Mouse (Mus musculus) heart, embryonic 12.5 days (tissue): Measurements from ENCODE around the gene AC141477.1. TPM values are rescaled to one million over a fixed set of nuclear protein-coding genes. Genes with fewer than 3 reads are reported as not detected.

Source experiments
- ATAC-seq: fragments of 200-750 bp; cut with Nextera tagmentation; 2 replicates; pipeline ENCODE4 v1.8.0; 2017; ENCODE audit warnings: moderate TSS enrichment, moderate library complexity; ENCODE audit not compliant: insufficient number of reproducible peaks, low FRiP score
- H3K27ac ChIP-seq: fragments of 300-500 bp; sonication (generic); 2 replicates; pipeline ENCODE4 v1.5.1; 2016; ENCODE audit warnings: mild to moderate bottlenecking, moderate library complexity; ENCODE audit not compliant: poor library complexity, severe bottlenecking
- H3K27me3 ChIP-seq: fragments of 300-500 bp; sonication (generic); replicated peaks from 2 replicates; pipeline ENCODE4 v1.6.1; 2016; ENCODE audit warnings: mild to moderate bottlenecking, moderate library complexity
- H3K36me3 ChIP-seq: fragments of 300-500 bp; sonication (generic); 2 replicates; pipeline ENCODE4 v1.6.1; 2016; ENCODE audit warnings: mild to moderate bottlenecking, moderate library complexity
- H3K4me1 ChIP-seq: fragments of 300-500 bp; sonication (generic); replicated peaks from 2 replicates; pipeline ENCODE4 v1.6.1; 2016; ENCODE audit warnings: mild to moderate bottlenecking
- H3K4me2 ChIP-seq: fragments of 300-500 bp; sonication (generic); 2 replicates; pipeline ENCODE4 v1.6.1; 2016; ENCODE audit warnings: mild to moderate bottlenecking, moderate library complexity
- H3K4me3 ChIP-seq: fragments of 300-500 bp; sonication (generic); 2 replicates; pipeline ENCODE4 v1.5.1; 2016; ENCODE audit warnings: mild to moderate bottlenecking
- H3K9ac ChIP-seq: fragments of 300-500 bp; sonication (generic); 2 replicates; pipeline ENCODE4 v1.6.1; 2016; ENCODE audit warnings: mild to moderate bottlenecking, moderate library complexity
- H3K9me3 ChIP-seq: fragments of 300-500 bp; sonication (generic); replicated peaks from 2 replicates; pipeline ENCODE4 v1.6.1; 2016; ENCODE audit warnings: mild to moderate bottlenecking, moderate library complexity
- WGBS: fragments of 180-500 bp; shearing (Covaris S2); methylation state at CpG from one replicate; pipeline ENCODE4 v1.1.7; 2016; 5-methylcytosine and 5-hydroxymethylcytosine counted together
- polyA plus RNA-seq: library from polyadenylated mRNA; unstranded; fragments of >200 nt; fragmentation: Nextera tagmentation; extraction: Ambion mirVana; gene quantifications from 2 replicates; pipeline ENCODE4 v1.2.1, GENCODE M21; 2016

Gene AC141477.1
- polyA plus RNA-seq, 1 experiment from 2014 or later: not detected

GRCm38 (mm10) chr10:76455289-76455688, 15.0 kb upstream of the AC141477.1 start:
- Histone ChIP-seq H3K27ac (no peak overlapping the region), H3K4me1 (no peaks in the 10 kb centered on the region), H3K4me2 (no peak overlapping the region), H3K27me3 (no peaks in the 10 kb centered on the region), H3K9me3 (peaks cover 17% of the 10 kb centered on the region), H3K36me3 (peaks cover 4% of the 10 kb centered on the region; the same call in 1 of the 2 replicates), H3K9ac (no peak overlapping the region), H3K4me3 (no peak overlapping the region)
- 53% methylated on average over 5 of the region's 5 CpGs for WGBS
- no peak for ATAC-seq

GRCm38 (mm10) chr10:76448851-76449250, 8.6 kb upstream of the AC141477.1 start, which contains the start of gene 2610028H24Rik:
TSS of gene 2610028H24Rik (plus strand) at chr10:76449081.
- Histone ChIP-seq H3K4me2 (no peak within 1 kb of the TSS), H3K4me3 (no peak within 1 kb of the TSS), H3K9me3 (no peaks in the 10 kb centered on the region), H3K27me3 (no peaks in the 10 kb centered on the region), H3K4me1 (peaks cover 2% of the 10 kb centered on the region), H3K36me3 (no peaks in the 10 kb centered on the region), H3K9ac (no peak within 1 kb of the TSS), H3K27ac (no peak within 1 kb of the TSS)
- WGBS: 59% methylated on average over 5 of the region's 5 CpGs
- ATAC-seq: no peak

- no peak overlapping the region for H3K9ac ChIP-seq
- H3K4me2 ChIP-seq: no peak overlapping the region
- H3K4me3 ChIP-seq: no peak overlapping the region
- H3K36me3 ChIP-seq: no peaks in the 10 kb centered on the region
- 70% methylated on average over 15 of the region's 15 CpGs for WGBS
- H3K9me3 ChIP-seq: no peaks in the 10 kb centered on the region
- ATAC-seq: no peak
- H3K27ac ChIP-seq: no peak overlapping the region
- peaks cover 10% of the 10 kb centered on the region for H3K4me1 ChIP-seq
- no peaks in the 10 kb centered on the region for H3K27me3 ChIP-seq
Measured at GRCm38 (mm10) chr10:76447406-76448229, 7.4 kb upstream of the AC141477.1 start.

- Histone ChIP-seq H3K4me3 (no peak overlapping the region), H3K9me3 (no peaks in the 10 kb centered on the region), H3K27ac (no peak overlapping the region), H3K4me1 (peaks cover 16% of the 10 kb centered on the region), H3K36me3 (no peaks in the 10 kb centered on the region), H3K9ac (no peak overlapping the region), H3K4me2 (no peak overlapping the region), H3K27me3 (no peaks in the 10 kb centered on the region)
- no peak for ATAC-seq
- WGBS: 59% methylated on average over 4 of the region's 4 CpGs
Measured at GRCm38 (mm10) chr10:76445996-76446681, 5.9 kb upstream of the AC141477.1 start.

- under 1% methylated on average over 78 of the region's 78 CpGs for WGBS
- Histone ChIP-seq H3K4me2 (peak within 1 kb of the TSS; percentile 86), H3K4me1 (peaks cover 22% of the 10 kb centered on the region), H3K36me3 (peaks cover 26% of the 10 kb centered on the region), H3K27ac (peak within 1 kb of the TSS; percentile 98), H3K9ac (peak within 1 kb of the TSS; percentile 94), H3K4me3 (peak within 1 kb of the TSS; percentile 97), H3K27me3 (no peaks in the 10 kb centered on the region), H3K9me3 (no peaks in the 10 kb centered on the region)
- peak; percentile 99 for ATAC-seq
Measured at GRCm38 (mm10) chr10:76442178-76443088, 2.2 kb upstream of the AC141477.1 start, which contains the start of gene Pcnt. TSS of gene Pcnt (minus strand) at chr10:76442786.

GRCm38 (mm10) chr10:76439107-76439890, 945 bp downstream of the AC141477.1 start:
- Histone ChIP-seq H3K9ac (no peak overlapping the region), H3K4me2 (no peak overlapping the region), H3K4me3 (no peak overlapping the region), H3K9me3 (no peaks in the 10 kb centered on the region), H3K4me1 (peaks cover 22% of the 10 kb centered on the region), H3K36me3 (peaks cover 58% of the 10 kb centered on the region), H3K27ac (no peak overlapping the region), H3K27me3 (no peaks in the 10 kb centered on the region)
- ATAC-seq: no peak
- WGBS: 85% methylated on average over 9 of the region's 9 CpGs

- H3K36me3 ChIP-seq: peaks cover 97% of the 10 kb centered on the region
- no peak for ATAC-seq
Measured at GRCm38 (mm10) chr10:76433925-76434324, 6.3 kb downstream of the AC141477.1 start.

GRCm38 (mm10) chr10:76425674-76426073, 14.6 kb downstream of the AC141477.1 start:
- Histone ChIP-seq H3K9me3 (no peaks in the 10 kb centered on the region), H3K4me1 (no peaks in the 10 kb centered on the region), H3K27me3 (no peaks in the 10 kb centered on the region), H3K9ac (no peak overlapping the region), H3K27ac (no peak overlapping the region), H3K4me3 (no peak overlapping the region), H3K36me3 (peaks cover 93% of the 10 kb centered on the region), H3K4me2 (no peak overlapping the region)
- WGBS: 93% methylated on average over 7 of the region's 7 CpGs
- ATAC-seq: no peak

More at GRCm38 (mm10) chr10:76433925-76434324, 6.3 kb downstream of the AC141477.1 start:
- Histone ChIP-seq H3K27me3 (no peaks in the 10 kb centered on the region), H3K27ac (no peak overlapping the region), H3K9ac (no peak overlapping the region), H3K4me2 (no peak overlapping the region), H3K4me1 (no peaks in the 10 kb centered on the region), H3K4me3 (no peak overlapping the region), H3K9me3 (no peaks in the 10 kb centered on the region)
- WGBS: 90% methylated on average over 11 of the region's 11 CpGs

- Histone ChIP-seq H3K36me3 (peaks cover 92% of the 10 kb centered on the region), H3K9me3 (no peaks in the 10 kb centered on the region), H3K27ac (peak overlapping the region; percentile 61), H3K27me3 (no peaks in the 10 kb centered on the region), H3K4me2 (no peak overlapping the region), H3K4me3 (no peak overlapping the region), H3K9ac (no peak overlapping the region), H3K4me1 (0 out of 2 replicates have a peak, but pooled peaks cover 5% of the 10 kb centered on the region)
- ATAC-seq: no peak
- WGBS: 70% methylated on average over 12 of the region's 12 CpGs
Measured at GRCm38 (mm10) chr10:76416811-76417210, 23.4 kb downstream of the AC141477.1 start.

GRCm38 (mm10) chr10:76408520-76408919, 31.7 kb downstream of the AC141477.1 start:
- Histone ChIP-seq H3K4me1 (no peaks in the 10 kb centered on the region), H3K4me2 (no peak overlapping the region), H3K9me3 (no peaks in the 10 kb centered on the region), H3K9ac (no peak overlapping the region), H3K27ac (no peak overlapping the region), H3K4me3 (no peak overlapping the region), H3K27me3 (no peaks in the 10 kb centered on the region), H3K36me3 (peaks cover 90% of the 10 kb centered on the region)
- WGBS: 92% methylated on average over 10 of the region's 10 CpGs
- no peak for ATAC-seq
